Mouse (Mus musculus) bone marrow, adult 2 months (tissue): ENCODE measurements around the gene Myh11. TPM values are rescaled to one million over a fixed set of nuclear protein-coding genes. Genes with fewer than 3 reads are reported as not detected.

Experiments
- H3K27ac ChIP-seq: fragments of 200-500 bp; 2 replicates; pipeline ENCODE4 v1.5.1; 2012; ENCODE audit warnings: low read depth, mild to moderate bottlenecking, control low read depth, inconsistent platforms, low read length; ENCODE audit not compliant: control insufficient read depth, poor library complexity, insufficient read depth
- H3K4me1 ChIP-seq: fragments of 200-500 bp; 2 replicates; pipeline ENCODE4 v1.6.1; 2011; ENCODE audit warnings: low read length; ENCODE audit not compliant: control insufficient read depth, insufficient read depth
- H3K4me3 ChIP-seq: fragments of 200-500 bp; replicated peaks from 2 replicates; pipeline ENCODE3; 2011; ENCODE audit warnings: mild to moderate bottlenecking, low read depth, low read length, control low read depth; ENCODE audit not compliant: control insufficient read depth
- CTCF ChIP-seq: fragments of 200-500 bp; IDR thresholded peaks from 2 replicates; pipeline ENCODE4 v1.5.1; 2011; ENCODE audit warnings: low read length, control low read depth; ENCODE audit not compliant: control insufficient read depth, insufficient read depth
- POLR2A ChIP-seq: fragments of 200-500 bp; IDR thresholded peaks from 2 replicates; pipeline ENCODE4 v1.6.1; 2011; ENCODE audit warnings: low read depth, mild to moderate bottlenecking, control low read depth, low read length, borderline replicate concordance; ENCODE audit not compliant: control insufficient read depth
- WGBS: fragments of 180-500 bp; shearing (Covaris S2); methylation state at CpG from one replicate; pipeline ENCODE4 v1.1.7; 2018; 5-methylcytosine and 5-hydroxymethylcytosine counted together
- polyA plus RNA-seq: library from polyadenylated mRNA; stranded (reverse); fragments of >200 nt; gene quantifications from 2 replicates; pipeline ENCODE4 v1.2.4, GENCODE M21; 2011; ENCODE audit warnings: low replicate concordance; ENCODE audit not compliant: missing spikeins, insufficient read depth, insufficient read length

Gene Myh11
- polyA plus RNA-seq, 1 experiment, result 1.1 TPM

DNA sequence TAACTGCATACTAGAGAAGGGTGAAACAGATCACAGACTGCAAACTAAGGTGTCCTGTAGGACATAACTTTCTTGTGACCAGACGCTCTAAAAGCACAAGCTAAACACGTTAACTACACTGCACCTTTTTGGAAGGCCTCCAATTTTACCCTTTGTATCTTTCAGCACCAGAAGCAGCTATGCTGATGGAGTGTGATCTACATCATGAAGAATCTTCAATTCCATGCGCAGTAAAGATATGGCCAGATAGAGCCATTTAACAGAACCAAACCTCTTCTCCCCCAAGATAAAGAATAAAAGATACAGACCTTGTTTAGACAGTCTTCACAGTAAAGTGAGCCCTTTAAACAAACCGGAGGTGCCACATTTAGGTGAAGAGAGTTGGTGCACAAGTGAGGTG is 139.5 kb downstream of the Myh11 start:
- no peak overlapping the region for H3K4me3 ChIP-seq
- TF ChIP-seq CTCF, result no peak
- TF ChIP-seq POLR2A, result no peak
- H3K4me1 ChIP-seq, result peaks cover 2% of the 10 kb centered on the region; the same call in 1 of the 2 replicates
- no peak overlapping the region for H3K27ac ChIP-seq
- 63% methylated on average over 4 of the region's 4 CpGs for WGBS

DNA sequence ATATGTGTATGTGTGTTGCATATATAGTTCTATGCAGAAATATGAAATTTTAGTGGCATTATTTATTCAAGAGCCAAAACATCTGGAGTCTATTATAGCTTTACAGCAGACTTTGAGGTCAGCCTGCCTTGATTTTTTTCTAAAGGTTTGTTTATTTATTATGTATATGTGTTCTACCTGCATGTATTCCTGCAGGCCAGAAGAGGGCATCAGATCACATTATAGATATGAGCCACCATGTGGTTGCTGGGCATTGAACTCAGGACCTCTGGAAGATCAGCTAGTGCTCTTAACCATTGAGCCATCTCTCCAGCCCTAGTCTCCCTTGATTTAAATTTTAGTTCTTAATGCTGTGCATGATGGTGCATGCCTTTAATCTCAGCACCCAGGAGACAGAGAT is 143.5 kb downstream of the Myh11 start:
- TF ChIP-seq POLR2A, result no peak
- TF ChIP-seq CTCF, result no peak

More for the DNA sequence above, 143.5 kb downstream of the Myh11 start:
- H3K27ac ChIP-seq, result no peak overlapping the region
- H3K4me3 ChIP-seq, result no peak overlapping the region
- H3K4me1 ChIP-seq, result peaks cover 2% of the 10 kb centered on the region; the same call in 1 of the 2 replicates

Other genes starting within 250 kb of the Myh11 start
- gene Nde1, start 128.1 kb downstream of the Myh11 start, polyA plus RNA-seq, result 59.2 and 76.7 TPM in 2 replicates
- 18.8 and 31.2 TPM in 2 replicates for gene Marf1, start 128.0 kb downstream of the Myh11 start, polyA plus RNA-seq
- gene Fopnl, start 26.0 kb upstream of the Myh11 start, polyA plus RNA-seq, result 45.6 and 59.1 TPM in 2 replicates
- gene Abcc1, start 70.2 kb upstream of the Myh11 start, polyA plus RNA-seq, result 3.9 and 9.1 TPM in 2 replicates